Mouse (Mus musculus) midbrain, embryonic 14.5 days (tissue): ENCODE measurements around the gene Kcnb1. TPM values are rescaled to one million over a fixed set of nuclear protein-coding genes. Genes with fewer than 3 reads are reported as not detected.

Source experiments
- ATAC-seq: fragments of 200-750 bp; cut with Nextera tagmentation; 2 replicates; pipeline ENCODE4 v1.8.0; 2017; ENCODE audit warnings: moderate number of reproducible peaks, moderate library complexity; ENCODE audit not compliant: low FRiP score, low TSS enrichment
- DNase-seq: peaks from one replicate; pipeline ENCODE4 v3.0.0-alpha.2; 2015
- H3K27ac ChIP-seq: fragments of 300-500 bp; sonication (generic); replicated peaks from 2 replicates; pipeline ENCODE4 v1.5.1; 2014; ENCODE audit warnings: mild to moderate bottlenecking, low read depth, low read length, moderate library complexity
- H3K27me3 ChIP-seq: fragments of 300-500 bp; sonication (generic); 2 replicates; pipeline ENCODE4 v1.6.1; 2014; ENCODE audit warnings: low read length, control low read depth, mixed read lengths; ENCODE audit not compliant: control insufficient read depth, insufficient read depth
- H3K36me3 ChIP-seq: fragments of 300-500 bp; sonication (generic); 2 replicates; pipeline ENCODE4 v1.6.1; 2014; ENCODE audit warnings: low read length, control low read depth; ENCODE audit not compliant: control insufficient read depth, insufficient read depth
- H3K4me1 ChIP-seq: fragments of 300-500 bp; sonication (generic); 2 replicates; pipeline ENCODE4 v1.6.1; 2014; ENCODE audit warnings: mild to moderate bottlenecking, antibody characterized with exemption, low read length, control low read depth; ENCODE audit not compliant: control insufficient read depth, insufficient read depth
- H3K4me2 ChIP-seq: fragments of 300-500 bp; sonication (generic); 2 replicates; pipeline ENCODE4 v1.6.1; 2014; ENCODE audit warnings: mild to moderate bottlenecking, low read length, moderate library complexity
- H3K4me3 ChIP-seq: fragments of 300-500 bp; sonication (generic); replicated peaks from 2 replicates; pipeline ENCODE4 v1.5.1; 2014; ENCODE audit warnings: low read depth, low read length
- H3K9ac ChIP-seq: fragments of 300-500 bp; sonication (generic); replicated peaks from 2 replicates; pipeline ENCODE4 v1.6.1; 2014; ENCODE audit warnings: mild to moderate bottlenecking, low read length, moderate library complexity
- H3K9me3 ChIP-seq: fragments of 300-500 bp; sonication (generic); 2 replicates; pipeline ENCODE4 v1.6.1; 2016; ENCODE audit warnings: low read length, control low read depth, mixed read lengths; ENCODE audit not compliant: control insufficient read depth
- WGBS: fragments of 180-500 bp; shearing (Covaris S2); extraction: QIAGEN DNeasy Blood & Tissue Kit; methylation state at CpG from one replicate; pipeline ENCODE4 v1.1.7; 2014; 5-methylcytosine and 5-hydroxymethylcytosine counted together
- polyA plus RNA-seq: library from polyadenylated mRNA; unstranded; fragments of >200 nt; fragmentation: Nextera tagmentation; extraction: Ambion mirVana; gene quantifications from 2 replicates; pipeline ENCODE4 v1.2.1, GENCODE M21; 2014

Gene Kcnb1
- polyA plus RNA-seq, 1 experiment from 2014 or later, result 3.1 TPM

- ATAC-seq (no peak), DNase-seq (no peak)
- 0 out of 2 replicates have a peak, but pooled peaks cover 5% of the 10 kb centered on the region for H3K4me1 ChIP-seq
- no peaks in the 10 kb centered on the region for H3K27me3 ChIP-seq
- 91% methylated on average over 14 of the region's 14 CpGs for WGBS
- no peaks in the 10 kb centered on the region for H3K9me3 ChIP-seq
- H3K4me2 ChIP-seq, result no peak overlapping the region
- no peak overlapping the region for H3K9ac ChIP-seq
- H3K27ac ChIP-seq, result no peak overlapping the region
- H3K36me3 ChIP-seq, result no peaks in the 10 kb centered on the region
- no peak overlapping the region for H3K4me3 ChIP-seq
Observed at GRCm38 (mm10) chr2:167181662-167182389, 8.1 kb downstream of the Kcnb1 start.

DNA sequence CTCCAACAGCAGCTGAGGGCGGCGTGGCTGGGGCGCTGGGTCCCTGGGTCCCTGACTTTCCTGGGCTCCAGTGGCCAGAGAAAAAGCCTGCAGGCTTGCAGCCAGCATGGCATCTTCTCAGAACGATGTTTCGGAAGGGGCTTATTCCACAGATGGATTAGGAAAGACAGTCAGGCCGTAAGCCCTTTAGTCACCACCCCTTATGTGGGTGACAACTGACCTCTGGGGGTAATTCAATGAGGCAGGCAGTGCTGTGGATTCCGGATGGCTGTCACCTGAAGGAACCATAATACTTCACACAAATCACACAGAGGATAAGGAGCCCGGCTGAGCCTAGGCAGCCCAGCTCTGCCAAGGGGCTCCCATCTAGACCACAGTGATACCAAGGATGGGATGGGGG, 8.9 kb downstream of the Kcnb1 start:
- DNase-seq (no peak), ATAC-seq (no peak)
- Histone ChIP-seq H3K36me3 (no peaks in the 10 kb centered on the region), H3K4me3 (no peak overlapping the region), H3K27ac (no peak overlapping the region), H3K9ac (no peak overlapping the region), H3K27me3 (no peaks in the 10 kb centered on the region), H3K4me1 (no peaks in the 10 kb centered on the region), H3K9me3 (no peaks in the 10 kb centered on the region), H3K4me2 (no peak overlapping the region)
- 78% methylated on average over 8 of the region's 8 CpGs for WGBS

GRCm38 (mm10) chr2:167179301-167179700, 10.7 kb downstream of the Kcnb1 start:
- Histone ChIP-seq H3K4me1 (no peaks in the 10 kb centered on the region), H3K9ac (no peak overlapping the region), H3K27me3 (no peaks in the 10 kb centered on the region), H3K36me3 (no peaks in the 10 kb centered on the region), H3K27ac (no peak overlapping the region), H3K4me3 (no peak overlapping the region), H3K4me2 (no peak overlapping the region), H3K9me3 (no peaks in the 10 kb centered on the region)
- 86% methylated on average over 10 of the region's 10 CpGs for WGBS
- no peak for ATAC-seq
- DNase-seq, result no peak

DNA sequence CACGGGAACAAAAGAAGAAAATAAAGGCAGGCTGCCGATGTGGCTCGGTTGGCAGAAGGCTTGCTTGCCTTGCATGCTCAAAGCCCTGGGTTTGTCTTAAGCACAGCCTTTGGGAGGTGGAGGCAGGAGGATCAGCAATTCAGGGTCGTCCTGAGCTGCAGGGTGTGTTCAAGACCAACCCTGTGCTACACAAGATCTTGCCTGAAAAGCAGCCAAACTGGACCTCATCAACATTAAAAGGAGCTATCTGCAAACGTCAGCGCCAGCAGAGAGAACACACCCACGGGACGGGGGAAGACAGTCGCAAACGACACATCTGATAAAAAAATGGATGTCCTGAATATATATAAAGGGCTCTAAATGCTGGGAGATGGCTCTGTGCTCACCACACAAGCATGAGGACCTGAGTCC, 12.7 kb downstream of the Kcnb1 start:
- ATAC-seq, result no peak
- Histone ChIP-seq H3K27me3 (no peaks in the 10 kb centered on the region), H3K4me1 (no peaks in the 10 kb centered on the region), H3K27ac (no peak overlapping the region), H3K4me2 (no peak overlapping the region), H3K4me3 (no peak overlapping the region), H3K36me3 (no peaks in the 10 kb centered on the region), H3K9ac (no peak overlapping the region), H3K9me3 (no peaks in the 10 kb centered on the region)
- 60% methylated on average over 10 of the region's 10 CpGs for WGBS
- no peak for DNase-seq

DNA sequence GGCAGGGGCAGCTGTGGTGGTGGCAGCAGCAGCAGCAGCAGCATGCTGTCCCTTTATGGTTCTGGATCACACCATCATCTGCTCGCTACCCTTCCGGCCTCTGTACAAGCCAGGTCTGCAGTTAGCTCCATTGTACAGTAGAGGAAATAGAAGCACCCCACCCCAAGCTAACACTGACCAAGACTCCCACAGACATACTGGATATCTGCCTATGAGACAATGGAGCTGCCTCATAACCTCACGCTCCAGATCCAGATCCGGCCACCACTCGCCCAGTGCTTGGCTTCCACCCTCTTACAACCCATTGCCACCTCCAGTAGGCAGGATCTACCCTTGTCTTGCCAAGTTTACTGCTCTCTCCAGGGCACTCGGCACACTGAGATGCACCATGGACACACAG, 14.7 kb downstream of the Kcnb1 start:
- Histone ChIP-seq H3K9ac (no peak overlapping the region), H3K4me3 (no peak overlapping the region), H3K9me3 (no peaks in the 10 kb centered on the region), H3K27me3 (no peaks in the 10 kb centered on the region), H3K4me2 (no peak overlapping the region), H3K27ac (no peak overlapping the region), H3K36me3 (no peaks in the 10 kb centered on the region), H3K4me1 (no peaks in the 10 kb centered on the region)
- ATAC-seq, result no peak
- WGBS, result 89% methylated on average over 6 of the region's 6 CpGs
- DNase-seq, result no peak

DNA sequence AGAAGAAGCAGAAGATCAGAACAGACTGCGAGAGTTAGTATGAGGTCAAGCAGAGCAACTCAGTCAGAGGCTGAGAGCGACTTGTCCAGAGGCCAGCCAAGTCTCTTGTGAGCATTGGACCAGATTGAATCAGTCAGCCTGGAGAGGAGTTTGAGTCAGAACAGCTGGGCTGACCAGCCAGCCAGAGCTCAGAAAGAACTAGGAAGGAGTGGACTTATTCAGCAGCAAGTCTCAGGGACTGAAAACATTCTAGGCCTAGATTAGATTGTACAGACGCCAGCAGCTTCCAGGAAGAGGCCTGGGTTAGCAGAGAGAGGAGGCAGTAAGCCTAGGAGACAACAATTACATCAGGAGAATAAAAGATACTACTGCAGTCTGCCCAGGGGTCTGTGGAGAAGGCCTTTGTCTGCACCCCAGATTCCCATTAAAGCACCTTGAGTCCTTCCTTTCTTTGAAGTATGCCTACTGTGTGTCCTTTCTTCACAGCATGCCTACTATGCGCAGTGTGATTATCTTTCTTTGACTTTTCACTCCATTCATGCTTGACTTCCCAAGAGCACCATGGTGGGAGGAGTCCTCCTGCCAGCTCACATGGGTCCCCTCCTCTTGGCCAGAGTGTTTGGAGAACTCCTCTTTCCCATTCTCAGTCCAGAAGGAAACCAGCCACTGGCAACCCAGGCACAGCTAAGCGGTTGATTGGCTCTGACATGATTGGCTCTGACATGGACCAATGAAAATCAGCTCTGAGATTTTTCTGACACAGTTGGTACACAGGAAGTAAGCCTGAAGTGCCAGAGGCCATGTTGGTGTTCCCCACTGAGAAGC, 16.7 kb downstream of the Kcnb1 start:
- no peaks in the 10 kb centered on the region for H3K36me3 ChIP-seq
- H3K4me3 ChIP-seq, result no peak overlapping the region
- H3K4me2 ChIP-seq, result no peak overlapping the region
- 72% methylated on average over 5 of the region's 5 CpGs for WGBS
- H3K27me3 ChIP-seq, result no peaks in the 10 kb centered on the region
- no peaks in the 10 kb centered on the region for H3K9me3 ChIP-seq
- no peaks in the 10 kb centered on the region for H3K4me1 ChIP-seq
- H3K9ac ChIP-seq, result no peak overlapping the region
- H3K27ac ChIP-seq, result no peak overlapping the region
- no peak for ATAC-seq
- no peak for DNase-seq

- Histone ChIP-seq H3K9ac (no peak overlapping the region), H3K4me2 (no peak overlapping the region), H3K27ac (no peak overlapping the region), H3K4me1 (no peaks in the 10 kb centered on the region), H3K27me3 (no peaks in the 10 kb centered on the region), H3K9me3 (no peaks in the 10 kb centered on the region), H3K4me3 (no peak overlapping the region), H3K36me3 (no peaks in the 10 kb centered on the region)
- DNase-seq, result no peak
- WGBS, result 71% methylated on average over 11 of the region's 11 CpGs
- no peak for ATAC-seq
Observed at GRCm38 (mm10) chr2:167167515-167168212, 22.3 kb downstream of the Kcnb1 start.

DNA sequence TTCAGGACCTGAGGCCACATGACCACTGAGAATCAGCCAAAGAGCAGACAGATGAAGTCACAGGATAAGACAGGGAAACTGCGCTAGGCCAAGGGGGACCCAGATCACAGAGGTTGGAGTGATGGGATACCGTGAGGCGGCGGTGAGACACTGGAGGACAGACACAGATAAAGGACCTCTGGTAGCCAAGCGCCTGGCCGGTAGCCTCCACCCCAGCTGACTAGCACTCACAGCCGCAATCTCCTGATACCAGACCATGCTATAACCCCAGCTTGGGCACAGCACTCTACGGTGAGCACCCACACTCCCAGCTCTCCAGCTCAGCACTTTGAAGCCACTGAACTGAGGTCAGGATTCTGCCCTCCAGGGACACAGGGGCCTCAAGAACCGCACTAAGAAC, 26.4 kb downstream of the Kcnb1 start:
- ATAC-seq, result no peak
- WGBS, result 93% methylated on average over 9 of the region's 9 CpGs

More for the DNA sequence above, 26.4 kb downstream of the Kcnb1 start:
- Histone ChIP-seq H3K4me3 (no peak overlapping the region), H3K4me2 (no peak overlapping the region), H3K9me3 (peaks cover 7% of the 10 kb centered on the region; the same call in 1 of the 2 replicates), H3K36me3 (no peaks in the 10 kb centered on the region), H3K9ac (no peak overlapping the region), H3K4me1 (no peaks in the 10 kb centered on the region), H3K27ac (no peak overlapping the region), H3K27me3 (no peaks in the 10 kb centered on the region)
- no peak for DNase-seq
